Mouse (Mus musculus) MEL (cell line): ENCODE data around the gene Syn2.

Source experiments
- GATA1 ChIP-seq: IDR thresholded peaks from 2 replicates; pipeline ENCODE4 v1.6.1; 2011; ENCODE audit warnings: low read depth, low read length, improper control_type of control experiment
- MAX ChIP-seq: IDR thresholded peaks from 2 replicates; pipeline ENCODE4 v1.6.1; 2011; ENCODE audit warnings: low read length, improper control_type of control experiment
- UBTF ChIP-seq: IDR thresholded peaks from 2 replicates; pipeline ENCODE4 v1.6.1; 2012; ENCODE audit warnings: low read depth, mild to moderate bottlenecking, inconsistent platforms, low read length, improper control_type of control experiment, moderate library complexity, borderline replicate concordance; ENCODE audit not compliant: insufficient read depth

- TF ChIP-seq MAX (no peak), UBTF (no peak), GATA1 (no peak)
Measured at GRCm38 (mm10) chr6:115286441-115286840, 151.7 kb downstream of the Syn2 start.
